Mouse (Mus musculus) bone marrow macrophage, adult 2 months (primary cell): ENCODE results near the gene Cd300ld4.

ENCODE experiments used
- CTCF ChIP-seq: IDR thresholded peaks from 2 replicates; pipeline ENCODE4 v1.5.1; 2012; ENCODE audit warnings: low read depth, mild to moderate bottlenecking, low read length, moderate library complexity
- POLR2A ChIP-seq: IDR thresholded peaks from 2 replicates; pipeline ENCODE4 v1.6.1; 2012; ENCODE audit warnings: mild to moderate bottlenecking, low read depth, low read length, borderline replicate concordance

GRCm38 (mm10) chr11:115059797-115060196 is 33.0 kb upstream of the Cd300ld4 start:
- TF ChIP-seq CTCF (no peak), POLR2A (no peak)
